Mouse (Mus musculus): ENCODE results near the gene Rims3. TPM values are rescaled to one million over a fixed set of nuclear protein-coding genes. Genes with fewer than 3 reads are reported as not detected.

Gene Rims3
- polyA plus RNA-seq, 1 experiment from 2014 or later = 0.82 TPM

- 88% methylated on average over 2 of the region's 2 CpGs for WGBS
Observed at GRCm38 (mm10) chr4:120819871-120820270, 34.7 kb upstream of the Rims3 start.

GRCm38 (mm10) chr4:120822191-120822911 is 32.3 kb upstream of the Rims3 start:
- Histone ChIP-seq H3K4me2 (ENCODE audit: low read depth, low read length) (no peak overlapping the region), H3K27ac (ENCODE audit: low read length) (no peak overlapping the region), H3K9ac (ENCODE audit: low read depth, low read length) (no peak overlapping the region), H3K27me3 (replicated peaks; ENCODE audit: control insufficient read depth, insufficient read depth, low read length) (no peaks in the 10 kb centered on the region), H3K9me3 (ENCODE audit: control insufficient read depth, low read length) (no peaks in the 10 kb centered on the region), H3K36me3 (ENCODE audit: control insufficient read depth, insufficient read depth, low read length) (no peaks in the 10 kb centered on the region), H3K4me3 (ENCODE audit: low read length) (no peak overlapping the region), H3K4me1 (ENCODE audit: control insufficient read depth, insufficient read depth, low read length) (peaks cover 11% of the 10 kb centered on the region)
- no peak for ATAC-seq
- WGBS = 94% methylated on average over 2 of the region's 2 CpGs

More at GRCm38 (mm10) chr4:120819871-120820270, 34.7 kb upstream of the Rims3 start:
- H3K27ac ChIP-seq (ENCODE audit: low read length) = no peak overlapping the region
- H3K36me3 ChIP-seq (ENCODE audit: control insufficient read depth, insufficient read depth, low read length) = no peaks in the 10 kb centered on the region
- no peaks in the 10 kb centered on the region for H3K9me3 ChIP-seq (ENCODE audit: control insufficient read depth, low read length)
- H3K9ac ChIP-seq (ENCODE audit: low read depth, low read length) = no peak overlapping the region
- H3K4me1 ChIP-seq (ENCODE audit: control insufficient read depth, insufficient read depth, low read length) = peaks cover 22% of the 10 kb centered on the region
- H3K27me3 ChIP-seq (replicated peaks; ENCODE audit: control insufficient read depth, insufficient read depth, low read length) = no peaks in the 10 kb centered on the region
- H3K4me3 ChIP-seq (ENCODE audit: low read length) = no peak overlapping the region
- ATAC-seq = no peak
- H3K4me2 ChIP-seq (ENCODE audit: low read depth, low read length) = no peak overlapping the region

DNA sequence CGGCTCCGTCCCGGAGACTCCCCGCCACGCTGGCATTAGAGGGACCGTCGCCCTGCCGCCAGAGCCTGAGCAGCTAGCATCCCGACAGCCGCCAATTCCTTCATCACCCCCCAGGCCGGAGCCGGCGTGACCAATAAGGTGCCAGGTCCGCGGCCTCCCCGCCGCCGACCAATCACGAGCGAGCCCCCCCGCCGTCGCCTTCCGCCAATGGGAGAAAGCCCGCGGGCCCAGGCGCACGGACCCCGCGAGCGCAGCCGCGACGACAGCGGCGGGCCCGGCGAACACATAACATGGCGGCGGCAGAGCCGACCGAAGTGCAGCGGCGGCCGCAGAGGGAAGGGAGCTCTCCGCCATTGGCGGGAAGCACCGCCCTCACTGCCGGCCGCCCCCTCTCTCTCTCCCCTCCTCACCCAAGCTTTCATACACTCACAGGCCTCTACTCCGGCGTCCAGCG is 29.5 kb upstream of the Rims3 start:
- ATAC-seq = peak; percentile 96
- H3K9me3 ChIP-seq (ENCODE audit: control insufficient read depth, low read length) = no peaks in the 10 kb centered on the region
- WGBS = under 1% methylated on average over 48 of the region's 53 CpGs

GRCm38 (mm10) chr4:120825577-120826326 is 28.9 kb upstream of the Rims3 start:
- Histone ChIP-seq H3K4me2 (ENCODE audit: low read depth, low read length) (peak overlapping the region; percentile 58), H3K9ac (ENCODE audit: low read depth, low read length) (peak overlapping the region; percentile 99), H3K9me3 (ENCODE audit: control insufficient read depth, low read length) (no peaks in the 10 kb centered on the region), H3K36me3 (ENCODE audit: control insufficient read depth, insufficient read depth, low read length) (no peaks in the 10 kb centered on the region), H3K27ac (ENCODE audit: low read length) (peak overlapping the region; percentile 99), H3K4me1 (ENCODE audit: control insufficient read depth, insufficient read depth, low read length) (peaks cover 6% of the 10 kb centered on the region), H3K4me3 (ENCODE audit: low read length) (peak overlapping the region; percentile 80), H3K27me3 (replicated peaks; ENCODE audit: control insufficient read depth, insufficient read depth, low read length) (no peaks in the 10 kb centered on the region)
- under 1% methylated on average over 44 of the region's 55 CpGs for whole genome bisulfite sequencing
- peak; percentile 97 for ATAC-seq

More for the DNA sequence above, 29.5 kb upstream of the Rims3 start:
- no peaks in the 10 kb centered on the region for H3K36me3 ChIP-seq (ENCODE audit: control insufficient read depth, insufficient read depth, low read length)
- peaks cover 6% of the 10 kb centered on the region for H3K4me1 ChIP-seq (ENCODE audit: control insufficient read depth, insufficient read depth, low read length)
- no peaks in the 10 kb centered on the region for H3K27me3 ChIP-seq (replicated peaks; ENCODE audit: control insufficient read depth, insufficient read depth, low read length)
- H3K4me3 ChIP-seq (ENCODE audit: low read length) = peak overlapping the region; percentile 80
- H3K27ac ChIP-seq (ENCODE audit: low read length) = peak overlapping the region; percentile 99
- H3K4me2 ChIP-seq (ENCODE audit: low read depth, low read length) = peak overlapping the region; percentile 58
- H3K9ac ChIP-seq (ENCODE audit: low read depth, low read length) = peak overlapping the region; percentile 99

DNA sequence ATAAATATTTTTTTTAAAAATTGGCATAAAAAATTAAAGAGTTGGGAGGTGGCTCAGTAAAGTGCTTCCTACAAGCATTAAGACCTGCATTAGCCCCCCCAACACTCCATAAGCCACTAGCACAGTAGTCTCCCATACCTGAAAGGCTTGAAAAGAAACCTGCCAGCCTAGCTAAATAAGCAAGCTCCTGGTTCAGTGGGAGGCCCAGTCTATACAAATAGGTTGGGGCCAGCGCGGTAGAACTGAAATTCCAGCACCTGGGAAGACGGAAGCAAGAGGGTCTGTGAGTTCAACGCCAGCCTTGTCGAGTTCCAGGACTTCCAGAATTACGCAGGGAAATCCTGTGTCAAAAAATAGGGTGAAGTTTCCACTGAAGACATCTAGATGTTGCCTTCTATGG is 28.2 kb upstream of the Rims3 start:
- H3K4me2 ChIP-seq (ENCODE audit: low read depth, low read length) = no peak overlapping the region
- ATAC-seq = no peak
- no peaks in the 10 kb centered on the region for H3K9me3 ChIP-seq (ENCODE audit: control insufficient read depth, low read length)
- H3K4me3 ChIP-seq (ENCODE audit: low read length) = no peak overlapping the region
- H3K4me1 ChIP-seq (ENCODE audit: control insufficient read depth, insufficient read depth, low read length) = peaks cover 6% of the 10 kb centered on the region
- WGBS = 86% methylated on average over 6 of the region's 6 CpGs
- H3K27ac ChIP-seq (ENCODE audit: low read length) = peak overlapping the region; percentile 85; the same call in 1 of the 2 replicates
- H3K9ac ChIP-seq (ENCODE audit: low read depth, low read length) = 0 out of 2 replicates have a peak overlapping the region, but pooled peaks have one; percentile 58
- no peaks in the 10 kb centered on the region for H3K27me3 ChIP-seq (replicated peaks; ENCODE audit: control insufficient read depth, insufficient read depth, low read length)
- no peaks in the 10 kb centered on the region for H3K36me3 ChIP-seq (ENCODE audit: control insufficient read depth, insufficient read depth, low read length)

DNA sequence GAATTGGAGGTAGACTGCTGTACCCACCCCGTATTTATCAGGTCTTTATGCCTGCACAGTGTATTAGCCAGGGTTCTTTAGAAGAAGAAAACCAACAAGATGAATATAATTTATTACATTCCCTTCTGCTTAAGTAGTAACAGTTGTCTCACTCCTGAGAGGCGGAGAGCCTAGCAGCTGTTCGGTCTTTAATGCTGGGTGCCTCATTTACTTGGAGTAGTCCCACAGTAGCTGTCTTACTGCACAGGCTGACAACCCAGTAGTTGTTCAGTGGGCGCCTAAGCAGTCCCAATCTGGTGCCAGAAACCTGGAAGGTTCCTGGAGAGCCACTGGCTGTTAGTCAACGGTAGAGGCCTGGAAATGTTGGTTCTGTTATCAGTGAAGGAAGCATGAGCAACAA is 23.8 kb upstream of the Rims3 start:
- Histone ChIP-seq H3K9me3 (ENCODE audit: control insufficient read depth, low read length) (no peaks in the 10 kb centered on the region), H3K4me3 (ENCODE audit: low read length) (no peak overlapping the region), H3K4me2 (ENCODE audit: low read depth, low read length) (no peak overlapping the region), H3K36me3 (ENCODE audit: control insufficient read depth, insufficient read depth, low read length) (no peaks in the 10 kb centered on the region), H3K27me3 (replicated peaks; ENCODE audit: control insufficient read depth, insufficient read depth, low read length) (no peaks in the 10 kb centered on the region), H3K4me1 (ENCODE audit: control insufficient read depth, insufficient read depth, low read length) (no peaks in the 10 kb centered on the region), H3K9ac (ENCODE audit: low read depth, low read length) (no peak overlapping the region), H3K27ac (ENCODE audit: low read length) (no peak overlapping the region)
- ATAC-seq = no peak
- WGBS = 63% methylated on average over 5 of the region's 5 CpGs

DNA sequence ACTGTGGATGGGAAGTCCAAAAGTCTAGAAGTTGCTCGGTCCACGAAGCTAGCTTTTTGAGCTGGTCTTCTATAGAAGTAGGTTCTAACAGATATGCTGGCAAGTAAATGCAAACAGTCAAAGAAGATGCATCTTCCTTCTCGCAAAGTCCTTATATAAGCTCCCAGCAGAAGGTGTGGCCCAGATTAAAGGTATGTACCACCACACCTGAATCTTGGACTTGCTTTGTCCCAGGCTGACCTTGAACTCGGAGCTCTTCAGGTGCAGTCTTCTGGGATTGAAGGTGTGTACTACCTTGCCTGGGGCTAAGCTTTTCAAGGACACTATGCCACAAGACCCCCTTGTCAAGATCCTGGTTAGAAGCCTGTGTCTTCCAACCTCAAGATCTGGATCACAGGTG is 23.1 kb upstream of the Rims3 start, which contains the start of gene Nfyc:
Gene Nfyc (minus strand): TSS at position 101 of the 400 bp plus-strand sequence.
- Histone ChIP-seq H3K4me3 (ENCODE audit: low read length) (no peak within 1 kb of the TSS), H3K9ac (ENCODE audit: low read depth, low read length) (no peak within 1 kb of the TSS), H3K9me3 (ENCODE audit: control insufficient read depth, low read length) (no peaks in the 10 kb centered on the region), H3K36me3 (ENCODE audit: control insufficient read depth, insufficient read depth, low read length) (no peaks in the 10 kb centered on the region), H3K27me3 (replicated peaks; ENCODE audit: control insufficient read depth, insufficient read depth, low read length) (no peaks in the 10 kb centered on the region), H3K4me2 (ENCODE audit: low read depth, low read length) (no peak within 1 kb of the TSS), H3K27ac (ENCODE audit: low read length) (no peak within 1 kb of the TSS), H3K4me1 (ENCODE audit: control insufficient read depth, insufficient read depth, low read length) (no peaks in the 10 kb centered on the region)
- WGBS = 89% methylated on average over 4 of the region's 4 CpGs
- no peak for ATAC-seq

- Histone ChIP-seq H3K9ac (ENCODE audit: low read depth, low read length) (no peak overlapping the region), H3K4me2 (ENCODE audit: low read depth, low read length) (no peak overlapping the region), H3K4me3 (ENCODE audit: low read length) (no peak overlapping the region), H3K27ac (ENCODE audit: low read length) (no peak overlapping the region), H3K4me1 (ENCODE audit: control insufficient read depth, insufficient read depth, low read length) (no peaks in the 10 kb centered on the region), H3K27me3 (replicated peaks; ENCODE audit: control insufficient read depth, insufficient read depth, low read length) (no peaks in the 10 kb centered on the region), H3K36me3 (ENCODE audit: control insufficient read depth, insufficient read depth, low read length) (no peaks in the 10 kb centered on the region), H3K9me3 (ENCODE audit: control insufficient read depth, low read length) (no peaks in the 10 kb centered on the region)
- WGBS = 87% methylated on average over 3 of the region's 3 CpGs
- no peak for ATAC-seq
Observed at GRCm38 (mm10) chr4:120841342-120841741, 13.3 kb upstream of the Rims3 start.

GRCm38 (mm10) chr4:120844423-120845082 is 10.1 kb upstream of the Rims3 start:
- H3K4me2 ChIP-seq (ENCODE audit: low read depth, low read length) = no peak overlapping the region
- no peaks in the 10 kb centered on the region for H3K4me1 ChIP-seq (ENCODE audit: control insufficient read depth, insufficient read depth, low read length)
- no peaks in the 10 kb centered on the region for H3K9me3 ChIP-seq (ENCODE audit: control insufficient read depth, low read length)
- WGBS = 29% methylated on average over 7 of the region's 7 CpGs
- H3K36me3 ChIP-seq (ENCODE audit: control insufficient read depth, insufficient read depth, low read length) = no peaks in the 10 kb centered on the region
- no peak; the same call in 1 of the 2 replicates for ATAC-seq
- H3K9ac ChIP-seq (ENCODE audit: low read depth, low read length) = no peak overlapping the region
- no peak overlapping the region for H3K27ac ChIP-seq (ENCODE audit: low read length)
- peaks cover 2% of the 10 kb centered on the region; the same call in 1 of the 2 replicates for H3K27me3 ChIP-seq (replicated peaks; ENCODE audit: control insufficient read depth, insufficient read depth, low read length)
- H3K4me3 ChIP-seq (ENCODE audit: low read length) = no peak overlapping the region
